Mouse (Mus musculus): ENCODE results near the gene Serpina12. TPM values are rescaled to one million over a fixed set of nuclear protein-coding genes. Genes with fewer than 3 reads are reported as not detected.

Gene Serpina12
- polyA plus RNA-seq, 1 experiment from 2014 or later, result not detected

- no peak overlapping the region for H3K27ac ChIP-seq
- ATAC-seq (ENCODE audit: insufficient number of reproducible peaks, insufficient read depth, low FRiP score, low TSS enrichment, low read depth), result no peak
- H3K4me2 ChIP-seq, result no peak overlapping the region
- H3K4me3 ChIP-seq, result no peak overlapping the region
- H3K36me3 ChIP-seq, result no peaks in the 10 kb centered on the region
- H3K9me3 ChIP-seq, result no peaks in the 10 kb centered on the region
- no peak overlapping the region for H3K9ac ChIP-seq
- no peaks in the 10 kb centered on the region for H3K27me3 ChIP-seq
- no peaks in the 10 kb centered on the region for H3K4me1 ChIP-seq
- 81% methylated on average over 7 of the region's 7 CpGs for WGBS
These were observed 62.4 kb downstream of the Serpina12 start for GRCm38 (mm10) chr12:103981646-103982360.

Other genes starting within 250 kb of the Serpina12 start
- gene Serpina1b, start 214.1 kb downstream of the Serpina12 start, polyA plus RNA-seq (2015; fragmentation: Nextera tagmentation; extraction: Ambion mirVana), result 17.2 TPM in 1 of 2 replicates, not detected in the other
- gene Serpina1a, start 180.9 kb downstream of the Serpina12 start, polyA plus RNA-seq (2015; fragmentation: Nextera tagmentation; extraction: Ambion mirVana), result 13.0 TPM in 1 of 2 replicates, not detected in the other
- 6.9 TPM in 1 of 2 replicates, not detected in the other for gene Serpina1c, start 139.6 kb downstream of the Serpina12 start, polyA plus RNA-seq (2015; fragmentation: Nextera tagmentation; extraction: Ambion mirVana)
- gene Serpina1e, start 85.5 kb downstream of the Serpina12 start, polyA plus RNA-seq (2015; fragmentation: Nextera tagmentation; extraction: Ambion mirVana), result 6.1 TPM in 1 of 2 replicates, not detected in the other
- 0.23 TPM in 1 of 2 replicates, not detected in the other for gene Serpina11, start 54.5 kb downstream of the Serpina12 start, polyA plus RNA-seq (2015; fragmentation: Nextera tagmentation; extraction: Ambion mirVana)
- gene Serpina9, start 30.7 kb downstream of the Serpina12 start, polyA plus RNA-seq (2015; fragmentation: Nextera tagmentation; extraction: Ambion mirVana), result 0.08 TPM in 1 of 2 replicates, not detected in the other
- not detected in 2 replicates for gene Serpina5, start 56.7 kb upstream of the Serpina12 start, polyA plus RNA-seq (2015; fragmentation: Nextera tagmentation; extraction: Ambion mirVana)
- gene Serpina3a, start 68.3 kb upstream of the Serpina12 start, polyA plus RNA-seq (2015; fragmentation: Nextera tagmentation; extraction: Ambion mirVana), result not detected in 2 replicates
- gene Serpina3b, start 83.6 kb upstream of the Serpina12 start, polyA plus RNA-seq (2015; fragmentation: Nextera tagmentation; extraction: Ambion mirVana), result not detected in 2 replicates
- gene Serpina3c, start 109.4 kb upstream of the Serpina12 start, polyA plus RNA-seq (2015; fragmentation: Nextera tagmentation; extraction: Ambion mirVana), result not detected in 2 replicates
- gene Serpina3f, start 170.1 kb upstream of the Serpina12 start, polyA plus RNA-seq (2015; fragmentation: Nextera tagmentation; extraction: Ambion mirVana), result not detected in 2 replicates
- gene Serpina3g, start 191.8 kb upstream of the Serpina12 start, polyA plus RNA-seq (2015; fragmentation: Nextera tagmentation; extraction: Ambion mirVana), result 0.84 and 1.0 TPM in 2 replicates
- gene Serpina3i, start 218.7 kb upstream of the Serpina12 start, polyA plus RNA-seq (2015; fragmentation: Nextera tagmentation; extraction: Ambion mirVana), result 0.21 and 0.26 TPM in 2 replicates

Data from embryonic facial prominence, embryonic 13.5 days (tissue).